Mouse (Mus musculus) gastrocnemius, postnatal 25 days (tissue): ENCODE results near the gene Zfp366. TPM values are rescaled to one million over a fixed set of nuclear protein-coding genes. Genes with fewer than 3 reads are reported as not detected.

Source experiments
- total RNA-seq, 2 experiments: library from RNA; stranded (reverse); gene quantifications; 1 replicate in 1 of 2; 2 replicates in 1 of 2; pipeline ENCODE4 v1.2.3; 2021

Gene Zfp366
- total RNA-seq, 2 experiments from 2014 or later: 3.4 to 3.9 TPM

Other genes with a start within 250 kb of the Zfp366 start
- not detected for gene 1700024P04Rik, start 200.3 kb upstream of the Zfp366 start, total RNA-seq
- gene Ptcd2, start 159.9 kb downstream of the Zfp366 start, total RNA-seq: 10 to 100 TPM; 27.6 to 30.3 TPM
- gene Mrps27, start 160.0 kb downstream of the Zfp366 start, total RNA-seq: 10 to 100 TPM; 25.8 to 30.8 TPM